Mouse (Mus musculus): Measurements from ENCODE around the gene Mdfic. TPM values are rescaled to one million over a fixed set of nuclear protein-coding genes. Genes with fewer than 3 reads are reported as not detected.

Gene Mdfic
- total RNA-seq, 2 experiments from 2014 or later, result 22.0 to 24.2 TPM

DNA sequence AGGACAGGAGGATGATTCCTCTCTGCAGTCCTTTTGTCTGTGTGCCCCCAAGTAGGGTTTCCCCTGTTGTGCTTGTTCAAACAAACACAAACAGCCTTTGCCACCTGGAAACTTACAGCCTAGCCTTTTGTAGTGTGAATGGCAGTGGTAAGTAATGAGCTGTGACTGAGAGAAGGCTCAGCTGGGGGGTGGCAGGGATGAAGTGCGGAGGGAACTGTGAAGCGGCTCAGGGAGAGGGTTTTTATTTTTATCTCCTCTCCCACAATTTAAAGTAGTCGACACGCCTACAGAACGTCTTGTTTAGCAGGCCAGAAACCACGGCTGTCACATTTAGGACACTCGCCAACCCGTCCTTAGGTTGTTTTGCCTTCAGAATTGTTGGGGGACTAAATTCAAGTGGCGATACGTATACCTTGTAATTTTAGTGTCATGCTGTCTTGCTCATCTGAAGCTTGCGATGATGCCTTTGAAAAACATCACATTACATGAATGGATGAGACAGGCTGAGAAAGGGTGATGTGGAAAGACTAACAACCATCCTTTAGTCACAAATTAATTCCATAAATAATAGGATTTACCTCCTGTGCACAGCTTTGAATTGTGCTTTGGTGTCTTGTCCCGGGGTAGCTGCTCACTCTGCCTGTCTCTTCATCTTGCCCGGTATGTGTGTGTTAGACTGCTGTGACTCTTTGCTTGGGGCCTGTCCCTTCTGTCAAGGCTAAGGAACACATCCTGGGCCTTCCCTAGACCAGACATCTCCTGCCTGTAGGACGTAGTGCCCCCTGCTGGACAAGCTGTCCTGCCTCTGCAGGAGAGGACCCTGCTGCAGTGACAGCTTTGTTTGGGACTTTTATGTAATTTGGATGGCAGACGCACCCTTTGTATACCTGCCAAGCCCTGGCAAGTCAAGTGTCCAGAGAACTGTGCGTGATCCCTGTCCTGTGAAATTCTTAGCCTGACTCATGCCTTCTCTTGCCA lies 69.4 kb downstream of the Mdfic start:
- peak; percentile 50 for ATAC-seq (ENCODE audit: poor library complexity, severe bottlenecking)

DNA sequence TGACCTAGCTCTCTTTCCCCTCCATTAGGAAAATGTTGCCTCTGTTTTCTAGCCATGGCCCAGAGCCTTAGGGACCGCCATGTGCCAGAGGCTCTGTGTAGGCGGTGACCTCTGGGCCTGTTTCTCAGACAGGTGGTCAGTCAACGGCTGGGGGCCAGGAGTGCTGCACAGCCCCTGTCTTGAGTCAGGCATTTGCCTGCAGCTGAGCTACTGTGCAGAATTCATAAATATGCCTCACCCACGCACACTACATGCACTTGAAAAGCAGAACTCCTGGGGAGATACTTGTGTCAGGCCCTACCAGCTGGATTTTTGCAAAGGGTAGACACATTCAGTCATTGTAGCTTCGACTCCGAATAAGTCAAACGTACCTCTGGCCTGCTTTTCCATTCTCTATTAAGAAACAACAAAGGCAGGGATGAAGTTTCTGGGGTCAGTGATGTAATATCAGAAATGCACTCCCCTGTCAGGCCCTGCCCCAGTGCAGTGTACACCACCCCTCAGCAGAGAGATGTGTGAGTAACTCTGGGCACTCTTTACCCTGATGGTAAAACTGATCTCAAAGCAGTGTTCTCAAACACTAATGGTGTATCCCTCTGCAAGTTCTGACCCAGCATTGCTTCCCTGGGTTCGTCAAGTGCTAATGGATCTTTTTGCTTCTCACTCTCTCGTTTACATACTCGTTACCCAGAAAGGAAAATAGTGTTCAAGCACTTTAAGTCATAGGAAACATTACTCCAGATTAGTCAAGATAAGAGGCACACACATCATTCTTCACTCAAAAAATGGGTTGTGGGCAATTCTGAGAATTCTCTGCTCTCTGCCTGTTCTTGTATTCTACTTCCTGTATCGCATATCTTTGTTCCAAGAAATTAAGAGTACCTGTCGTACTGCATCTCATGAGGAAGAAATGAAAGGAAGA lies 72.5 kb downstream of the Mdfic start:
- peak; percentile 52 for ATAC-seq (ENCODE audit: poor library complexity, severe bottlenecking)

DNA sequence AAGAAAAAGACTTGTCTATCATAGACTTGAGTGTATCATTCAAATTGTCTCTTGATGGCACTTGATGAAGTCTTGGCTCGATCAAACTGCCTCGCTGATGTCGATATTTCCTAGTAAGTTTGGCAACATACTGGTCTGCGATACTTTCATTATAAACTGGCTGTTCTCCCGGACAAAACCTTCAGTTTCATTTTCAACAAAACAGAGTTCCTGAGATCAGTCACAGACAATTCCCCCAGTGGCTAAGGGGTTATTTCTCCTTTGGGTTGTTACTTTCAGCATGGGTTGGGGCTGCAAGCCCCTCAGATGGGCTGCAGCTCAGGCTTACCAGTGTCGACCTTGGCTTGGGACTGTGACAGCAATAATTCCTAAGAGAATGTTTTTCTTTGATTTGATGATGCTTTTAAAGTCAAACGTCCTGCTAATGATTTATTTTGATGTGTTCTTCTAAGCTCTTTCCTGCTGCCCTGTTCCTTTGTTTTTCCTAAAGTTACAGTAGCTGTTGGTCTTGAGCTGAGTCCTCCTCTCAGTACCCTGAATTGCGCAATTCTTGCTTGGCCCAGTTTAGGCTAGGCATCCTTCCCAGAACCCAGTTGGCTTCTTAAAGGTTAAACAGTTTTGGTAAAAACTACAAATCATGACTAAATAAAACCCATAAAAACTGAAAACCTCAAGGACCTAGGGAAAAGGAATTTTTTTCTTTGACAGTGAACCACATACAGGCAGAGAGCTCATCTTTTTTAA lies 73.3 kb downstream of the Mdfic start:
- ATAC-seq (ENCODE audit: poor library complexity, severe bottlenecking), result peak; percentile 58

DNA sequence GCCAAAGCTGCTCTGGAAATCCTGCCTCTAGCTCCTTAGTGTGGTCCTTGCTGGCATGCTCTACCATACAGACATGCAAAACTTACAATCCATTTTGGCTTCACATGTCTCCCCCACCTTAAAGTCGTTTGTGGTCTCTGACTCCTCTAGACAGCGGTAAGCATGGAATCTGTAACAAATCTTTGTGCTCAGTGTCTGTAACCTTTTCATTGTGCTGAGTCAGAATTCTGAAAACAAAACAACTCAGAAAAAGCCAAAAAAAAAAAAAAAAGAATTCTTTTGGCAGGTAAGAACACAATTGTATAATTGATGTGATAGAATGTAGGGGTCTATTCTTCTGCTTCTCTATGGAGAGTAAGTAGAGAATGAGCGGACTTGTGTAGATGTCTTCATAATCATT lies 74.3 kb downstream of the Mdfic start:
- no peak for ATAC-seq (ENCODE audit: poor library complexity, severe bottlenecking)

DNA sequence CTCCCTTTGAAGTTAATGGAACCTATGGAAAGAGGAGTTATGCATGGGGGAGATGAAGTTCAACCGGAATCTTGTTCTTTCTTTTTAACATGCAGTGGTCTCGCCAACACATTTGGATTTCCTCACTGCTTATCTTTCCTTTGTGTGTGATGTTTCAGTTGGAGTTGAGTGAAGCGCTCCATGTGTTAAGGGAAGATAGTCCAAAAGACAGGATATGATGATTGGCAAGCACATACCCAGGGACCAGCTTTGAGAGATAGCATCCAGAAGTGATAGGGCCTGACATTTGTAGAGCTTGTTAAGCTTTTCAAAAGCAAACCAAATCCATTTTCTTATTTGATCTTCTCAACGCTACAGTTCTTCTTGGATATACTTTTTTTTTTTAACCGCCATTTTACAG lies 86.9 kb downstream of the Mdfic start:
- no peak for ATAC-seq (ENCODE audit: poor library complexity, severe bottlenecking)

DNA sequence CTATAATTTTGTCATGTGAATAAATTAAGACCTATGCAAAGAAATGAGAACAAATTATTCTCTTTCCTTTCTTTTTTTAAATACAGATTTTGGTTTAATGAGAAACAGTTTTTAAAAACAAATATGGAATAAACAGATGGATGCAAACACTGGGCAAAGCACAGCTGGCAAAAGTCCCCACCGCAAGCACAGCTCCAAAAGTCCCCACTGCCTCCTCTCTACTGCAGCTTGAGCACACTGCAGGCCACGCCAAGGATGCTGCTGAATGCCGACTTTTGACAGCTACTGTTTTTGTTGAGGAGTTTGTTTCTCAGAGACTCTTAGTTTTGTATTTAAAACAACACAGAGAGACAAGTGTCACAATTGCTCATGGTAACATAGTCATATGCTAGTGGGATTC lies 104.8 kb downstream of the Mdfic start:
- ATAC-seq (ENCODE audit: poor library complexity, severe bottlenecking), result no peak

DNA sequence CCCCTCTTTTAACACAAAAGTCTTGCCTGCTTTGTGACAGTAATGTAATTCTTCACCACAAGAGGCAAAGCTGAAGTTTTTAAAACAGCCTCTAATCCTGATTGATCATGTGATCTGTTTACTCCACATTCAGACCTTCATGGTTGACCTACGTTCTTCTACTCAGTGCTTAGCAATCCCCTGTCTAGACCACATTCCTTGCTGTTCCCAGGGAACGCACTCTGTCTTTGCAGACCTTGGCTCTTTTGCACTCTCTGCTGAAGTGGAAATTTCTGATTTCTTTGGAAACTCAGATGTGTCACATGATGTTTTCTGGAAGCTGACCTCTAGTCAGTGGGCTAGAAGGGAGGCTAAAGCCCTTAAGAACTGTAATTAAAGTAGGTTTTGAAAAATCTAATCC lies 109.4 kb downstream of the Mdfic start:
- no peak for ATAC-seq (ENCODE audit: poor library complexity, severe bottlenecking)

DNA sequence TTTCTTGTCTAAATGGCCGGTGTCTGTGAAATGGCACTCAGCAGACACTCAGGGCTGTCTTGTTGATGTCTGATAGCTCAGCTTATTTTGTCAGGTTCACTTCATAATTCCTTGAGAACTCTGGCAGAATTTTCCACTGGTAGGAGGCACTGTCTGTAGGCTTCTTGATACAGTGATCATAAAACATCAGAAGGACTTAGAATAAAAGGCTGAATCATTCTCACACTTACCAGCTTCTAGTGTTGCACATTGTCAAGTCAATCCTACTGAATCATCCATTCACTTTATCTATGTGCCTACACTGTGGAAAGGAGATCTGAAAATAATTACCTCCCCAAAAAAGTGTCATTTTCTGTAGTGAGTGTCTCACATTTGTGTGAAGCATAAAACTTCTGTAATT lies 110.2 kb downstream of the Mdfic start:
- no peak for ATAC-seq (ENCODE audit: poor library complexity, severe bottlenecking)

DNA sequence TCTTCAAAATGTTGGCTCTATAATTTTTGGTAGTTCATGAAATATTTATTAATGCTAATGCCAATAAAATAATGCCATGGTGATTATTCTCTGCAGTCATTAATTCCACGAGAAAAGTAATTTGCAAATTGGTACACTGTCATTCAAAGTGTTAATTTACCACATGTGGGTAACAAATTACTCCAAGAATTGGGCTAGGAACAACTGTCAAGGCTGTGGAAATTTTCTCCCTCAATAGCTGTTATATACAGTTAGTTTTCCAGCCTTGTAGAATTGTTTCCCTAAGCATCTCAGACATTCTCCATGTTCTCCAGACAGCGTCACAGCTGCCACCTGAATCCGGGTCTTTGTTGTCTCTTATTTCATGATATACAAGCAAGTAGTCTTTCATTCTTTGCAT lies 117.2 kb downstream of the Mdfic start:
- no peak for ATAC-seq (ENCODE audit: poor library complexity, severe bottlenecking)

DNA sequence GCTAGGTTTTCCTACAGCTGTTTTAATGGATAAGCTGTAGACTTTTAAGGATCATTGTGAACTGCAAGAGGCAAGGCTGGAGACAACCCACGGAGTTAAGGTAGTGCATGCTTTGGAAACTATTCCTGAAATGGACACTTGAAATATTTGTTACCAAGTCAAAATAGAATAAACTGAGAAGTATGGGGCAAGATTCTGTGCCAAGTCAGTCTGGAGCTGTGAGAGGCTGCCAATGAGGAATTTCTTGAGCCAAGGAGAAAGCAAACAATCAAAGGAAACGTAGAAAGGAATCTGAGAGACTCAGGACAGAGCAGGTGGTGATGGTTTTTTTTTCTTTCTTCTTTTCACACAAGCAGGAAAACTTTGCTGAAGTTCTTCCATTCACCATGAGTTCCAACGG lies 119.4 kb downstream of the Mdfic start:
- ATAC-seq (ENCODE audit: poor library complexity, severe bottlenecking), result no peak

DNA sequence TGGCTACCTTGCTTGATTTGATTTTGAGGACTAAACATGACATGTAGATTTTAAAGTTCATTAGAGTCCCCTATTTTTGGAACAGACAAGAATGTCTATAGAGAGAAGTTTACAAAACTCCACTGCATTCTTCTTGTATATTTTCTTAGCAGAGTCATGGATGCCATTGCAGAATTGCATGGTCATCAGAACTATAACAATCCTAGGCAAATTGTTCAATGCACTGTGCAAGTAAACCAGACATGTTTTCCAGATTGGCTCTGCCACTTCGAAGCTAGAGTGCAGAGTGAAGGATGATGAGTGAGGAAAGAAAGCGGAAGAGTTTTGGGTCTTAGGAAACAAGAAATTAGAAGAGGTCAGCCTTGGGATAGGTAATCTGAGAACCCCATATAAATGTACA lies 120.0 kb downstream of the Mdfic start:
- ATAC-seq (ENCODE audit: poor library complexity, severe bottlenecking), result no peak

DNA sequence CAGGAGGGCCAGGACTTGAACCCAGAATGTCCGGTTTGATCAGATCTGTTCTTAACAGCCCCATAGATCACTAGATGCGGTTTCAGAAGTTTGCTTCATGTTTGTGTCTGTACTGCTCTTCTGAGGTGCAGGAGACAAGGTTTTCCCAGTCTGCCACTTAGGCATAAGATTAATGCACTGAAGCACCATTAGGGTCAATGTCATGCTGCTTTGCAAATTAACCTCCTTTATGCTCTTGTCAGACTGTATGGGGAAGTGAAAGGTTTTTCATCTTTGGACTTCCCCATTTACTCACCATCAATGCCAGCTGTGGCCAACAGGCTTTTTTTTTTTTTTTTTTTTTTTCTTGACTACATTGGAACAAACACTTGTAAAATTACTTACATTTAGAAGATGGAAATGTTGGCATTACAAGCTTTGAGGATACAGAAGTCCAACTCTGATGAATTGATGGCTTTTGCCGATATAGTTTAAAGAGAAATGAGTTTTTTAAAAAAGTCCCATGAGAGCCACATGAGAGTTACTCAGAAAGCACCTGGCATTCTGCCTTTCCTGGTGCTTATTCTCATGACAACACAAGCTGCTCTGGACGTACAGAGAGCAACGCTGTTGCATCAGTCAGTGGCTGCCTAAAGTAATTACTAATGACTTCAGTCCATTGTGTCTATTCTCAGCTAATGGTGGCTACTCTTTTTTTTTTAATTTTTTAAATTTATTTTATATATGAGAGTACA lies 121.2 kb downstream of the Mdfic start:
- peak; percentile 79 for ATAC-seq (ENCODE audit: poor library complexity, severe bottlenecking)

DNA sequence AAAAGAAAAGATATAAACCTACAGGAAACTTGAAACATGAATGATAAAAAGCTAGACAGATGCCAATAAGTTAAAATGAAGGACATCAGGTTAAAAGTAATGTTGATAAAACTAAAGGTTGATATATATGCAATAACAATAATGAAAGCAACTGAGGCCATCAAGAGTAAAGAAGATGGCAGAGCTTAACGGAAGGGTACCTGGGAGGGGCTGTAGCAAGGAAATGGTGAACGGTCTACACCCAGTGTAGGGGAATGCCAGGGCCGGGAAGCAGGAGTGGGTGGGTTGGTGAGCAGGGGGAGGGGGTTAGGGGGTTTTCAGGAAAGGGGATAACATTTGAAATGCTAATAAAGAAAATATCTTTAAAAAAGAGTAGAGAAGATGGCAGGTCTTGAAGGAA lies 122.8 kb downstream of the Mdfic start:
- ATAC-seq (ENCODE audit: poor library complexity, severe bottlenecking), result no peak

DNA sequence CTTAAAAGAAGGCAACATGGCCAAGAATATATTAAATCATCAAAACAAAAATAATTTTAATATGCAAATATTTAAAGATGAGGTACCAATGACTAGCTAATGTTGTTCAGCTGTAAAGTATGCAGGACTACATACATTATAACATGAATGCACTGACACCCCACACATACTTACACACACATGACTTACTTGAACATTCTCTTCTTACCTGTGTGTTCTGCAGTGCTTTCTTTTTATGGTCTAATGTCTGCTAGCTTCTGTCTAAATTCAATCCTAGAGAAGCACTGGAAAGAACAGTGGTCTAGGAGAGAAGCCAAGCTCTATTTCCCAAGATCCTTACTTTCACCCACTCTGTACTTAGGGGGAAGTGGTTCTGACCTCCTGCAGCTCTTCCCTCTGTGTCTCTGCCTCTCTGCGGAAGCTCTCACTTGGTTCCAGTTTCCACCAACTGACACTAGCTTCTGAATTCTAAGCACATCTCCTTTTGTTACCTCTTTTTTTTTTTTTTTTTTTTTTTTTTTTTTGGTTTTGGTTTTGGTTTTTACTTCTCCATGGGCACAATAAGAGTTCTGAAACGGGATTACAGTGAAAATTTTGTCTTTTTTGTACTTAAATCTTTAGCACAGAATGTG lies 125.4 kb downstream of the Mdfic start:
- peak; percentile 94 for ATAC-seq (ENCODE audit: poor library complexity, severe bottlenecking)

Data from megakaryocyte, adult 5-6 weeks (primary cell).